Mouse (Mus musculus) ES-Bruce4 (cell line): ENCODE results near the gene Abraxas1.

Source experiments
- CTCF ChIP-seq: IDR thresholded peaks from one replicate; pipeline ENCODE4 v1.8.1; 2011; ENCODE audit warnings: low read depth, low read length
- EP300 ChIP-seq: IDR thresholded peaks from 2 replicates; pipeline ENCODE4 v1.6.1; 2011; ENCODE audit warnings: low read depth, low read length; ENCODE audit not compliant: insufficient read depth
- POLR2A ChIP-seq: IDR thresholded peaks from one replicate; pipeline ENCODE4 v1.8.1; 2011; ENCODE audit warnings: low read length; ENCODE audit not compliant: insufficient read depth

GRCm38 (mm10) chr5:100792261-100792660 lies 28.5 kb downstream of the Abraxas1 start:
- TF ChIP-seq POLR2A (no peak), CTCF (no peak), EP300 (no peak)
